In the genomic region with DNA sequence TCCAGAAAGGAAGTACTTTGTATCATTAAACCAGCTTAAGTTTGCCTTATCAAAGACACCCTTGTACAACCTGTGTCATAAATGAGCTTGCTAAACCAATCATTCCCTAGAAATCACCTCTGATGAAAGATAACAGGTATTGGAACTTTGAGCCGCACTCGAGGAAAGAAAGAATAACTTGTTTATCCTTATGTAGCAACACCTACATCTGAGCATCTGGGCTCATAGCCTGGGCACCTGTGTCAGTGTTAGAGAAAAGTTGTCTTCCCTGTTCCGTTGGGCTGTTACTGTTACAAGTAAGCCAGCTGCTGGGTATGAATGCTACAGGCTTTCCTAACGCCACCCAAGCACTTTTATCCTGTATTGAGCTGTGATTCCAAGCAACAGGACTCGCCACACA, we compare ENCODE assay signal across 28 mouse cellular contexts. TPM values are rescaled to one million over a fixed set of nuclear protein-coding genes. Genes with fewer than 3 reads are reported as not detected.
DNase-seq lines count a peak whose midpoint lies in the region; ATAC-seq and TF ChIP-seq lines count a peak whose summit lies in the region.
"Had no signal": no experiment of that assay in that cellular context is flagged by ENCODE, and none has a peak within 500 bp of the region (broad histone marks: within the 10 kb centered on the region; RNA-seq: fewer than 3 reads in every experiment).

No protein-coding gene starts in this region.

- H3K9ac ChIP-seq in intestine, embryonic 15.5 days: no peak overlapping the region
- no peak overlapping the region for H3K9ac ChIP-seq in intestine, postnatal 0 days (ENCODE audit: low read depth, low read length)
- H3K9ac ChIP-seq: embryonic facial prominence, embryonic 12.5 days; forebrain, embryonic 12.5 days had no signal

- TF ChIP-seq CTCF in intestine, postnatal 0 days (IDR thresholded peaks at IDR 0.05; ENCODE audit: low read depth): no peak

- H3K36me3 ChIP-seq in intestine, embryonic 15.5 days: no peaks in the 10 kb centered on the region
- no peaks in the 10 kb centered on the region for H3K36me3 ChIP-seq in intestine, postnatal 0 days (ENCODE audit: control insufficient read depth, insufficient read depth)
- no peaks in the 10 kb centered on the region for H3K36me3 ChIP-seq in forebrain, embryonic 10.5 days (replicated peaks)
- H3K36me3 ChIP-seq: embryonic facial prominence, embryonic 10.5 days; embryonic facial prominence, embryonic 12.5 days; forebrain, embryonic 12.5 days; G1E had no signal

- H3K27ac ChIP-seq in intestine, embryonic 15.5 days: peak overlapping the region; percentile 42
- peak overlapping the region; percentile 80 for H3K27ac ChIP-seq in intestine, postnatal 0 days (ENCODE audit: low read depth, low read length)
- no peak overlapping the region for H3K27ac ChIP-seq in forebrain, embryonic 10.5 days
- H3K27ac ChIP-seq: embryonic facial prominence, embryonic 10.5 days; embryonic facial prominence, embryonic 12.5 days; forebrain, embryonic 12.5 days had no signal

- no peaks in the 10 kb centered on the region for H3K4me1 ChIP-seq in intestine, embryonic 15.5 days (replicated peaks)
- H3K4me1 ChIP-seq in intestine, postnatal 0 days (replicated peaks; ENCODE audit: control insufficient read depth, insufficient read depth, low read length): no peaks in the 10 kb centered on the region
- H3K4me1 ChIP-seq in forebrain, embryonic 10.5 days: no peaks in the 10 kb centered on the region
- H3K4me1 ChIP-seq: embryonic facial prominence, embryonic 10.5 days; embryonic facial prominence, embryonic 12.5 days; forebrain, embryonic 12.5 days had no signal

- ATAC-seq in intestine, embryonic 15.5 days: peak; percentile 89
- peak; percentile 91 for ATAC-seq in intestine, postnatal 0 days
- ATAC-seq: activated CD4-positive, CD25-positive, alpha-beta regulatory T cell, adult 4 months; CD4-positive, CD25-positive, alpha-beta regulatory T cell, adult 4 months; forebrain, embryonic 14.5 days; forebrain, embryonic 16.5 days; Patski had no signal

- H3K27me3 ChIP-seq in intestine, embryonic 15.5 days (replicated peaks): no peaks in the 10 kb centered on the region
- no peaks in the 10 kb centered on the region for H3K27me3 ChIP-seq in intestine, postnatal 0 days (replicated peaks; ENCODE audit: control insufficient read depth, insufficient read depth, low read length)
- no peaks in the 10 kb centered on the region for H3K27me3 ChIP-seq in forebrain, embryonic 10.5 days (ENCODE audit: poor library complexity, severe bottlenecking)
- H3K27me3 ChIP-seq: CH12.LX; embryonic facial prominence, embryonic 12.5 days; forebrain, embryonic 12.5 days had no signal

- no peaks in the 10 kb centered on the region for H3K9me3 ChIP-seq in intestine, embryonic 15.5 days
- no peaks in the 10 kb centered on the region for H3K9me3 ChIP-seq in intestine, postnatal 0 days (ENCODE audit: control insufficient read depth)
- no peaks in the 10 kb centered on the region for H3K9me3 ChIP-seq in forebrain, embryonic 10.5 days
- H3K9me3 ChIP-seq: embryonic facial prominence, embryonic 10.5 days; embryonic facial prominence, embryonic 12.5 days; forebrain, embryonic 12.5 days; G1E had no signal

- peak; percentile 42 for DNase-seq in heart, adult 11 months
- no peak for DNase-seq in heart, adult 8-10 months (ENCODE audit: low spot score)
- DNase-seq in layer of hippocampus, postnatal 14 days (ENCODE audit: low spot score in 2 of 2): no peak
- DNase-seq in forebrain, embryonic 10.5 days (ENCODE audit: extremely low spot score, low spot score): no peak
- DNase-seq: adrenal gland, adult 8-10 months; adrenal gland, postnatal 14 days; adrenal gland, postnatal 36 days; B cell, adult 2 months; cerebellum, adult 11-12 months; cerebellum, adult 2 months; cerebellum, adult 9-10 months; cerebellum, postnatal 10 days; cerebellum, postnatal 25 days had no signal

- no peak overlapping the region for H3K4me3 ChIP-seq in intestine, embryonic 15.5 days (replicated peaks)
- no peak overlapping the region for H3K4me3 ChIP-seq in intestine, postnatal 0 days (ENCODE audit: low read depth, low read length)
- H3K4me3 ChIP-seq in forebrain, embryonic 10.5 days: no peak overlapping the region
- H3K4me3 ChIP-seq: embryonic facial prominence, embryonic 10.5 days; embryonic facial prominence, embryonic 12.5 days; forebrain, embryonic 12.5 days had no signal

- 60% methylated on average over 5 of the region's 5 CpGs for WGBS in intestine, embryonic 15.5 days
- WGBS in intestine, postnatal 0 days: 48% methylated on average over 5 of the region's 5 CpGs
- 86% methylated on average over 5 of the region's 5 CpGs for WGBS in forebrain, embryonic 10.5 days

- H3K4me2 ChIP-seq in intestine, embryonic 15.5 days (replicated peaks): 0 out of 2 replicates have a peak overlapping the region, but pooled peaks have one; percentile 18
- H3K4me2 ChIP-seq in intestine, postnatal 0 days (replicated peaks; ENCODE audit: low read depth): peak overlapping the region; percentile 44
- H3K4me2 ChIP-seq: embryonic facial prominence, embryonic 12.5 days; forebrain, embryonic 12.5 days had no signal

RNA-seq across cellular contexts. Expression of gene Slc5a4a, which starts 10.3 kb away (rescaled TPM):
- total RNA-seq in heart, adult 8-10 months (2022): not detected
- 0.23 TPM in 1 of 2 replicates, not detected in the other for polyA plus RNA-seq in intestine, embryonic 15.5 days (2015; fragmentation: Nextera tagmentation; extraction: Ambion mirVana)
- 0.31 and 0.39 TPM in 2 replicates for polyA plus RNA-seq in intestine, postnatal 0 days (2015; fragmentation: Nextera tagmentation; extraction: Ambion mirVana)
- not detected for total RNA-seq in layer of hippocampus, postnatal 14 days (2021)
- polyA plus RNA-seq in forebrain, embryonic 10.5 days (2016; fragmentation: Nextera tagmentation; extraction: Ambion mirVana): not detected in 2 replicates
- total RNA-seq: adrenal gland, adult 18-20 months; adrenal gland, adult 8-10 months; adrenal gland, postnatal 14 days; adrenal gland, postnatal 36 days; CH12.LX; G1E had no signal
- polyA plus RNA-seq: activated CD4-positive, CD25-positive, alpha-beta regulatory T cell, adult 4 months; CD4-positive, CD25-positive, alpha-beta regulatory T cell, adult 4 months; cerebellum, adult 2 months; cortical plate, adult 2 months; embryonic facial prominence, embryonic 10.5 days; embryonic facial prominence, embryonic 12.5 days; embryonic facial prominence, embryonic 14.5 days; forebrain, embryonic 12.5 days; forebrain, embryonic 14.5 days; forebrain, embryonic 16.5 days; G1E; Patski had no signal

RNA-seq across cellular contexts. Expression of gene Slc5a4b, which starts 46.8 kb away (rescaled TPM):
- total RNA-seq in heart, adult 8-10 months (2022): not detected
- polyA plus RNA-seq in intestine, embryonic 15.5 days (2015; fragmentation: Nextera tagmentation; extraction: Ambion mirVana): 0.36 and 0.52 TPM in 2 replicates
- polyA plus RNA-seq in intestine, postnatal 0 days (2015; fragmentation: Nextera tagmentation; extraction: Ambion mirVana): 1.7 and 2.2 TPM in 2 replicates
- total RNA-seq in layer of hippocampus, postnatal 14 days (2021): under 1 TPM in 1 of 2 experiments, not detected in 1; 0.09 TPM
- not detected in 2 replicates for polyA plus RNA-seq in forebrain, embryonic 10.5 days (2016; fragmentation: Nextera tagmentation; extraction: Ambion mirVana)
- total RNA-seq: adrenal gland, adult 18-20 months; adrenal gland, adult 8-10 months; adrenal gland, postnatal 14 days; adrenal gland, postnatal 36 days; CH12.LX; G1E had no signal
- polyA plus RNA-seq: activated CD4-positive, CD25-positive, alpha-beta regulatory T cell, adult 4 months; cerebellum, adult 2 months; cortical plate, adult 2 months; embryonic facial prominence, embryonic 10.5 days; embryonic facial prominence, embryonic 14.5 days; forebrain, embryonic 12.5 days; forebrain, embryonic 14.5 days; forebrain, embryonic 16.5 days; G1E; Patski had no signal
